15 mouse cellular contexts compared by ENCODE assay signal in genomic region chr3:78988120-78988519, GRCm38 (mm10).
DNase-seq lines count a peak whose midpoint lies in the region; ATAC-seq and TF ChIP-seq lines count a peak whose summit lies in the region.
"Had no signal": no experiment of that assay in that cellular context is flagged by ENCODE, and none has a peak within 500 bp of the region (broad histone marks: within the 10 kb centered on the region; RNA-seq: fewer than 3 reads in every experiment).

No protein-coding gene starts in this region.

- H3K4me3 ChIP-seq in heart, embryonic 11.5 days (ENCODE audit: low read depth, low read length), result no peak overlapping the region
- H3K4me3 ChIP-seq in cortical plate, adult 2 months (ENCODE audit: insufficient read depth, low read length), result no peak overlapping the region
- H3K4me3 ChIP-seq: forebrain, embryonic 13.5 days; hindbrain, embryonic 10.5 days; liver, embryonic 13.5 days; midbrain, embryonic 10.5 days; neural tube, embryonic 13.5 days had no signal

- CTCF ChIA-PET in Patski (lab: Charles Lee), result interaction anchor here (1.1 to 1.3 kb wide), 3 partner anchors 29 to 207 kb away, joined by 3 to 4 read pairs (median 3); no protein-coding TSS in a partner anchor

- in situ Hi-C loops in Patski (cut with MboI; ENCODE audit: low pct_unique_long_range_greater_than_20kb), result no loop called here

- ATAC-seq in heart, embryonic 11.5 days (replicated peaks; ENCODE audit: insufficient number of reproducible peaks, low FRiP score, low TSS enrichment), result no peak
- peak; percentile 32 for ATAC-seq in Patski
- ATAC-seq: forebrain, embryonic 13.5 days had no signal

- no peak overlapping the region for H3K4me2 ChIP-seq in heart, embryonic 11.5 days
- H3K4me2 ChIP-seq: forebrain, embryonic 13.5 days; liver, embryonic 13.5 days; neural tube, embryonic 13.5 days had no signal

- TF ChIP-seq CTCF in Patski (IDR thresholded peaks at IDR 0.05), result no peak
- TF ChIP-seq CTCF in cortical plate, adult 2 months (IDR thresholded peaks at IDR 0.05; ENCODE audit: extremely low read depth, insufficient read depth, low read length), result no peak

- peak; percentile 97 for DNase-seq in heart, adult 11 months
- no peak for DNase-seq in Patski (ENCODE audit: low read depth, low spot score)
- DNase-seq in kidney, postnatal 10 days, result peak; percentile 40
- DNase-seq in left cerebral cortex, adult 11 months (ENCODE audit: low spot score), result no peak
- no peak for DNase-seq in right cerebral cortex, adult 2 months (ENCODE audit: low spot score in 2 of 2)
- DNase-seq in urinary bladder, postnatal 10 days (ENCODE audit: low spot score), result no peak
- DNase-seq: layer of hippocampus, postnatal 36 days; liver, embryonic 13.5 days; right cerebral cortex, postnatal 25 days had no signal

- WGBS in heart, embryonic 11.5 days (ENCODE audit: insufficient replicate concordance), result 57% methylated on average over 2 of the region's 2 CpGs

- H3K27ac ChIP-seq in heart, embryonic 11.5 days (ENCODE audit: low read depth, low read length), result no peak overlapping the region
- peak overlapping the region; percentile 69; the same call in 1 of the 2 replicates for H3K27ac ChIP-seq in cortical plate, adult 2 months (ENCODE audit: insufficient read depth, low read length)
- H3K27ac ChIP-seq: forebrain, embryonic 13.5 days; hindbrain, embryonic 10.5 days; liver, embryonic 13.5 days; midbrain, embryonic 10.5 days; neural tube, embryonic 13.5 days had no signal

- POLR2A ChIA-PET in Patski (lab: Charles Lee), result no interaction called here

- H3K9me3 ChIP-seq in heart, embryonic 11.5 days (replicated peaks; ENCODE audit: control insufficient read depth, low read length), result no peaks in the 10 kb centered on the region
- H3K9me3 ChIP-seq: forebrain, embryonic 13.5 days; hindbrain, embryonic 10.5 days; liver, embryonic 13.5 days; midbrain, embryonic 10.5 days; neural tube, embryonic 13.5 days had no signal

- no peaks in the 10 kb centered on the region for H3K36me3 ChIP-seq in heart, embryonic 11.5 days (ENCODE audit: control insufficient read depth, insufficient read depth, low read length)
- H3K36me3 ChIP-seq: hindbrain, embryonic 10.5 days; liver, embryonic 13.5 days; midbrain, embryonic 10.5 days; neural tube, embryonic 13.5 days had no signal

- no peak overlapping the region for H3K9ac ChIP-seq in heart, embryonic 11.5 days (ENCODE audit: low read depth, low read length)
- H3K9ac ChIP-seq: forebrain, embryonic 13.5 days; liver, embryonic 13.5 days; neural tube, embryonic 13.5 days had no signal

- H3K4me1 ChIP-seq in heart, embryonic 11.5 days (ENCODE audit: control insufficient read depth, insufficient read depth, low read length), result no peaks in the 10 kb centered on the region
- H3K4me1 ChIP-seq in cortical plate, adult 2 months (ENCODE audit: control insufficient read depth, insufficient read depth, low read length), result peaks cover 2% of the 10 kb centered on the region; the same call in 1 of the 2 replicates
- H3K4me1 ChIP-seq: forebrain, embryonic 13.5 days; hindbrain, embryonic 10.5 days; liver, embryonic 13.5 days; midbrain, embryonic 10.5 days; neural tube, embryonic 13.5 days had no signal

- no peaks in the 10 kb centered on the region for H3K27me3 ChIP-seq in heart, embryonic 11.5 days (ENCODE audit: control insufficient read depth, insufficient read depth, low read length)
- no peaks in the 10 kb centered on the region for H3K27me3 ChIP-seq in Patski
- H3K27me3 ChIP-seq: forebrain, embryonic 13.5 days; liver, embryonic 13.5 days; neural tube, embryonic 13.5 days had no signal

- TF ChIP-seq POLR2A in cortical plate, adult 2 months (IDR thresholded peaks at IDR 0.05; ENCODE audit: extremely low read depth, insufficient read depth, low read length), result no peak

Comparison
In these comparisons a context has a peak if more than half of its experiments do, and no peak if none do; other contexts are left out.
1. DNase-seq: peak in heart, adult 11 months (single experiment) and kidney, postnatal 10 days (single experiment); none in Patski (single experiment), left cerebral cortex, adult 11 months (single experiment), right cerebral cortex, adult 2 months (0 of 2) and urinary bladder, postnatal 10 days (single experiment).